Mouse (Mus musculus) neural tube, embryonic 12.5 days (tissue): ENCODE measurements around the gene Fcer2a. TPM values are rescaled to one million over a fixed set of nuclear protein-coding genes. Genes with fewer than 3 reads are reported as not detected.

Experiments
- ATAC-seq: fragments of 200-750 bp; cut with Nextera tagmentation; 2 replicates; pipeline ENCODE4 v1.8.0; 2017; ENCODE audit warnings: low read depth, mild to moderate bottlenecking, moderate TSS enrichment, moderate library complexity; ENCODE audit not compliant: low FRiP score
- H3K27ac ChIP-seq: fragments of 300-500 bp; sonication (generic); 2 replicates; pipeline ENCODE4 v1.5.1; 2016
- H3K27me3 ChIP-seq: fragments of 300-500 bp; sonication (generic); replicated peaks from 2 replicates; pipeline ENCODE4 v1.6.1; 2016; ENCODE audit warnings: mild to moderate bottlenecking
- H3K36me3 ChIP-seq: fragments of 300-500 bp; sonication (generic); 2 replicates; pipeline ENCODE4 v1.6.1; 2016; ENCODE audit warnings: mild to moderate bottlenecking
- H3K4me1 ChIP-seq: fragments of 300-500 bp; sonication (generic); 2 replicates; pipeline ENCODE4 v1.6.1; 2016
- H3K4me2 ChIP-seq: fragments of 300-500 bp; sonication (generic); replicated peaks from 2 replicates; pipeline ENCODE4 v1.6.1; 2016; ENCODE audit warnings: mild to moderate bottlenecking
- H3K4me3 ChIP-seq: fragments of 300-500 bp; sonication (generic); 2 replicates; pipeline ENCODE4 v1.5.1; 2016
- H3K9ac ChIP-seq: fragments of 300-500 bp; sonication (generic); 2 replicates; pipeline ENCODE4 v1.6.1; 2016; ENCODE audit warnings: mild to moderate bottlenecking
- H3K9me3 ChIP-seq: fragments of 300-500 bp; sonication (generic); 2 replicates; pipeline ENCODE4 v1.6.1; 2016; ENCODE audit warnings: mild to moderate bottlenecking
- WGBS: fragments of 180-500 bp; shearing (Covaris S2); methylation state at CpG from one replicate; pipeline ENCODE4 v1.1.7; 2016; 5-methylcytosine and 5-hydroxymethylcytosine counted together
- polyA plus RNA-seq: library from polyadenylated mRNA; unstranded; fragments of >200 nt; fragmentation: Nextera tagmentation; extraction: Ambion mirVana; gene quantifications from 2 replicates; pipeline ENCODE4 v1.2.1, GENCODE M21; 2016

The Fcer2a gene
- polyA plus RNA-seq, 1 experiment from 2014 or later: 0.30 TPM

DNA sequence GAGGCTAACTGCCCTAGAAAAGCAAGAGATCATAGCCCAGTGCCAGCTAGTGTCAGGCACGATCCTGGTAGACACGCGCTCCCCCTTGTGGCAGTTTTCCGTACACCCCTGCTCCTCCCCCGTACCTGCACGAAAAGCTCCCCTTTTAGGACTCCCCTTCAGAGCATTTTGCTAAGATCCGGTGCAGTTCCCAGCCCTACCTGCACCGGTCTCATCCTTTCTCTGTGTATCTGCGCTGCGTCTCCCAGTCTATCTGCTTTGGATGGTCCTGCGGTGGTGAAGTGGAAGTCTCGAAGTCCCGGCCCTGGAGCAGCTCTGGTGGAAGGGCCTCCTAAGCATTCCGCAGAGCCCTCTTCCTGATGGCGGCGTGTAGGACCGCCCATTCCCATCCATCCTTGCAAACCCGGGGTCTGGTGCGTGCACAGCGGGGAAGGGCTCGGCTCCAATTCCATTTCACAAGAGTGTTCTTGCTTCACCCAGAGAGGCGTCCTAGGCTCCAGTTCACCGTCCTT, 21.9 kb downstream of the Fcer2a start, which contains the start of gene Fcor:
Gene Fcor (minus strand): TSS at position 383 of the 512 bp plus-strand sequence.
- Histone ChIP-seq H3K27ac (0 out of 2 replicates have a peak within 1 kb of the TSS, but pooled peaks have one; percentile 6), H3K4me1 (no peaks in the 10 kb centered on the region), H3K27me3 (no peaks in the 10 kb centered on the region), H3K4me3 (peak within 1 kb of the TSS; percentile 43), H3K9ac (peak within 1 kb of the TSS; percentile 59), H3K9me3 (no peaks in the 10 kb centered on the region), H3K36me3 (no peaks in the 10 kb centered on the region), H3K4me2 (peak within 1 kb of the TSS; percentile 62)
- under 1% methylated on average over 23 of the region's 23 CpGs for WGBS
- peak; percentile 80 for ATAC-seq

DNA sequence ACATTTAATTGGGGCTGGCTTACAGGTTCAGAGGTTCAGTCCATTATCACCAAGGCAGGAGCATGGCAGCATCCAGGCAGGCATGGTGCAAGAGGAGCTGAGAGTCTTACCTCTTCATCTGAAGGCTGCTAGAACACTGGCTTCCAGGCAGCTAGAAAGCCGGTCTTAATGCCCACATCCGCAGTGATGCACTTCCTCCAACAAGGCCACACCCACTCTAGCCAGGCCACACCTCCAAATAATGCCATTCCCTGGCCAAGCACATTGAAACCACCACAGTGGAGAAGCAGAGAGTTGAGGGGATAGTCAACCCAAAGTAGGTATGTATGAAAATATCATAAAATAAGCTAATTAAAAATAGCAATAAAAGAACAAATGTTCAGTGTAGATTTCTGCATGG, 23.6 kb downstream of the Fcer2a start:
- 86% methylated on average over 2 of the region's 2 CpGs for WGBS
- no peaks in the 10 kb centered on the region for H3K9me3 ChIP-seq
- H3K4me3 ChIP-seq: no peak overlapping the region
- no peaks in the 10 kb centered on the region for H3K36me3 ChIP-seq
- H3K9ac ChIP-seq: no peak overlapping the region
- no peak overlapping the region for H3K4me2 ChIP-seq
- no peaks in the 10 kb centered on the region for H3K27me3 ChIP-seq
- ATAC-seq: no peak
- H3K4me1 ChIP-seq: no peaks in the 10 kb centered on the region
- no peak overlapping the region for H3K27ac ChIP-seq

DNA sequence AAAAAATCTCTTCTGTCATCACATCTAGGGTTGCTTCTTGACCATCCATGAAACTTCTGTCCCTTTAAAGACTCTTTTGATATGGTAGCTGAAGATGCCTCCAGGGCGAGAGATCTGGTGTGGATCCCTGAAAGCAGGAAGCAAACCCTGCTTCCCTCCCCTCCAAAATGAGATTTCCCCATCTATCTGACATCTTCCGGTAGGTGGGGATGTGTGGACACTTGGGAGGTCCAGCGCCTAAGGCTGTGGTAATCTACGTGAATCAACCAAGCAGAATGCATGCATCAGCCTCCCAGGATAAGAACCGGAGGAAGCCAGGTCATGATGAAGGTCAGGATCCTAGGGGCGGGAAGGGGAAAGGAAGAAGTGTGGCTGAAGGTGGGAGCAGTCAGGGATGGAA, 28.5 kb downstream of the Fcer2a start, which contains the start of gene Mcemp1:
Gene Mcemp1 (plus strand): TSS at position 248 of the 400 bp plus-strand sequence.
- no peaks in the 10 kb centered on the region for H3K9me3 ChIP-seq
- WGBS: 85% methylated on average over 6 of the region's 6 CpGs
- no peak within 1 kb of the TSS for H3K4me3 ChIP-seq
- no peak for ATAC-seq
- no peaks in the 10 kb centered on the region for H3K36me3 ChIP-seq
- H3K27ac ChIP-seq: no peak within 1 kb of the TSS
- H3K4me2 ChIP-seq: no peak within 1 kb of the TSS
- no peaks in the 10 kb centered on the region for H3K27me3 ChIP-seq
- no peaks in the 10 kb centered on the region for H3K4me1 ChIP-seq
- no peak within 1 kb of the TSS for H3K9ac ChIP-seq

DNA sequence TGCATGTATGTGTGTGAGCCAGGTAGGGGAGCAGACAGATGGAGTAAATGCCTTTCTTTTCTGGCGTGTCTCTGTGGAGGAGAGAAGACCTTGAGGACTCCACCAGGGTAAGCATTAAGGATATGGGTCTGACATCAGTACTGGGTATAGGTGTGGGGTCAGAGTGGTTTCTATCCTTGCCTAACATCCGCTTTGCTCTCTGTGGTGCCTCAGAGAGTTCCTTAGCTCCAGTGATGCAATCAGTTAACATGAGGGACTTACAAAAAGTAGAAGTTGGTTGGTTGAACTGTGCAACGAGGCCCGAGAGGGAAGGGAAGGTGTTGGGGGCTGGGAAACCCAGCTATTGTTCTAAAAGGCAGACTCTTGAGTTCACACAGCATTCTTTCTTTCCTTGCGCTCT, 29.6 kb downstream of the Fcer2a start:
- no peaks in the 10 kb centered on the region for H3K27me3 ChIP-seq
- ATAC-seq: no peak
- no peak overlapping the region for H3K4me2 ChIP-seq
- 69% methylated on average over 5 of the region's 5 CpGs for WGBS
- no peak overlapping the region for H3K27ac ChIP-seq
- H3K4me3 ChIP-seq: no peak overlapping the region
- H3K4me1 ChIP-seq: no peaks in the 10 kb centered on the region
- no peak overlapping the region for H3K9ac ChIP-seq
- no peaks in the 10 kb centered on the region for H3K36me3 ChIP-seq
- H3K9me3 ChIP-seq: no peaks in the 10 kb centered on the region

DNA sequence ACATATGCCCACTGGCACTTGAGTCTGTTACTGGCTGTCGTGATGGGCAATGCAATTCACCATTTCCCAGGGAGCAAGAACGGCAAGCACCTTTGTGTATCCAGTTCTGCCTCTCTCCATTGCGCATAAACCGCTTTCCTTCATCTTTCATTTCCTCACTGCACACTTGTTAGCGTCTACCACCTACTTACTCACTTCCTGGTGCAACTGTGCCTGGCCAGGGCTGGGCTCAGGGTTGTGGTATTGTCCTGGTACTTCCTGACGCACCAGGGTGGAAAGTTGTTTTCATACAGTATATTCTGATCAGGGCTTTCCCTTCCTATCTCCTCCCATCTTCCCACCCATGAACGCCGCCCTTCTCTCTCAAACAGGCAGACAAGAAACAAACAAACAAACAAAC, 33.1 kb downstream of the Fcer2a start:
- Histone ChIP-seq H3K4me3 (no peak overlapping the region), H3K36me3 (no peaks in the 10 kb centered on the region), H3K4me2 (no peak overlapping the region), H3K27ac (no peak overlapping the region), H3K9ac (no peak overlapping the region), H3K4me1 (peaks cover 6% of the 10 kb centered on the region), H3K9me3 (no peaks in the 10 kb centered on the region), H3K27me3 (no peaks in the 10 kb centered on the region)
- ATAC-seq: no peak
- WGBS: 81% methylated on average over 8 of the region's 8 CpGs

DNA sequence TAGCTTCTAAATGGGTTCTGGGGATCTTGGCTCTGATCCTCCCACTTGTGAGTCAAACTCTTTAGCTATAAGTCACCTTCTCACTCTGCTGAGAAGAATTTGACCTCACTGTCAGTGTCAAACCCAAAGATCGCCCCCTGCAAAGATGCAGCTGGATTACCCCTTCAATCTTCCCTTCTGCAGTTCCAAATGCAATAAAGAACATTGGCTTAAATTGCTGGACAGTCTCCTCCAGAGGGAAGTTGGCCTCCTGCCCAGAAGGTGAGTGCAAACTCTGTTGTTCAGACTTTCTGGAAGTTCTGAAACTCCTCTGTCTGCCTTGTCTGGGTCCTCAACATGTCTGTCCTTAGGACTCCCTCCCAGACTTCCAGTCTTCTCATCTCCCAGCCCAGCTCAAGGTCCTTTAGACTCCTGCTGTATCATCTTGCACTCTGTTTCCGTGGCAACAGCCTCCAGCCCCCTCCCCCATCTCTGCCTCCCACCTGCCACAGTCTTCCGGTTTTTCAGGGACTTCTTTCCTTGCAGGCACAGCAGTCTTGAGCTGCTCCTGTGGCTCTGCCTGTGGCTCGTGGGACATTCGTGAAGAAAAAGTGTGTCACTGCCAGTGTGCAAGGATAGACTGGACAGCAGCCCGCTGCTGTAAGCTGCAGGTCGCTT, 37.1 kb downstream of the Fcer2a start:
- H3K4me2 ChIP-seq: peak overlapping the region; percentile 16
- WGBS: 22% methylated on average over 7 of the region's 7 CpGs
- ATAC-seq: peak; percentile 45; the same call in 1 of the 2 replicates
- no peak overlapping the region for H3K4me3 ChIP-seq
- no peaks in the 10 kb centered on the region for H3K27me3 ChIP-seq
- no peaks in the 10 kb centered on the region for H3K9me3 ChIP-seq
- H3K4me1 ChIP-seq: peaks cover 6% of the 10 kb centered on the region
- 0 out of 2 replicates have a peak overlapping the region, but pooled peaks have one; percentile 13 for H3K9ac ChIP-seq
- H3K27ac ChIP-seq: no peak overlapping the region
- H3K36me3 ChIP-seq: no peaks in the 10 kb centered on the region

DNA sequence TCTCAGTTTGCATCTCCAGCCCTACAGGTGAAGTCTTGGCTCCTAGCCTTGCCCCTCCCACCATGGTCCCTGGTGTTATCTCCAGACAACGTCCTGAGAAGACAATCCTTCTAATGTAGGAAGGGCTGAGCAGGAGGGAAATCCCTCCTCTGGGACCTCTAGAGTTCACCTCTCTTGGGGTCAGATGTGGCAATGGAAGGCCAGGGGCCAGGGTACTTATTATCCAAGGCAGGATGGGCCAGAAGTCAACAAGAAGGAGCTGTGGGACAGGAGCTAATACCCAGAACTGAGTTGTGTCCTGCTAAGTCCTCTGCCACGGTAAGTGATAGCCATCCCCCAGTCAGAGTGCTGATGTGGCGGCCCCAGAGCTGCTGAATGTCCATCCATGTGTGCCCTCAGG, 38.4 kb downstream of the Fcer2a start, which contains the start of gene Retn:
Gene Retn (plus strand): TSS at position 245 of the 400 bp plus-strand sequence.
- no peak for ATAC-seq
- Histone ChIP-seq H3K4me2 (no peak within 1 kb of the TSS), H3K27ac (no peak within 1 kb of the TSS), H3K4me1 (peaks cover 6% of the 10 kb centered on the region), H3K9me3 (no peaks in the 10 kb centered on the region), H3K36me3 (no peaks in the 10 kb centered on the region), H3K4me3 (no peak within 1 kb of the TSS), H3K27me3 (no peaks in the 10 kb centered on the region), H3K9ac (no peak within 1 kb of the TSS)
- WGBS: 71% methylated on average over 3 of the region's 3 CpGs

DNA sequence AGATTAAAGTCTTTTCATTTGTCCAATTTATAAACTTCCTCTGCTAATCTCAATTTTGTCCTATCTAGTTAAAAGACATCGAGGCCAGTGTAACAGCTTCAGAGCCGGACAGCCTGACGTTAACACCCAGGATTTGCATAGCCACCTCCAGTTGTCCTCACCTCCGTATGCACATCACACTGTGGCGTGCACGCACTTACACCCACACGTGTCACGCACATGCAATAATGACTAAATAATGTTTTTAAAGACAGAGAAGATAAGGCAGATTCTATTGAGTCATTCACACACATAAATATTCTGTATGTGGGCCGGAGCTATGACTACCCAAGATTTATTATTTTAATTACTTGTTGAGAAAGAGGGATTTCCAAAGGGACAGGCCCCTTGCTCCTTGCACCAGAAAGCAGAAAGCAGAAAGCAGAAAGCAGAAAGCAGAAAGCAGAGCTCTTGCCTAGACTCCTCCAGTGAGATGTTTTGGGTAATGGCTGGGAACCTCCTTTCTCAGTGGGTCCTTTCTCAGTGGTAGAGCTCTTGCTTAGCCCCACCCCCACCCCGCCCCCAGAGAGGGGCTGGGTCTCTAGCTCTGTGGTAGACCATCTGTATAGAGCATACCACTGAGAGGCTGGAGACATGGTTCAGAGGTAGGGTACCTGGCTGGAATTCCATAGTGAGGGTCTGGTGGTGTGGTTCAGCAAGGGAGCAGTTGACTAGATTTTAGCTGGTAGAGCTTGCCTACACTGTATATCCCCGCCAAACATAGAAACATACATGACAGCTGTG, 39.1 kb downstream of the Fcer2a start:
- Histone ChIP-seq H3K4me3 (no peak overlapping the region), H3K4me2 (no peak overlapping the region), H3K27me3 (no peaks in the 10 kb centered on the region), H3K36me3 (no peaks in the 10 kb centered on the region), H3K9ac (no peak overlapping the region), H3K9me3 (no peaks in the 10 kb centered on the region), H3K27ac (no peak overlapping the region), H3K4me1 (peaks cover 6% of the 10 kb centered on the region)
- 72% methylated on average over 11 of the region's 11 CpGs for WGBS
- ATAC-seq: no peak

DNA sequence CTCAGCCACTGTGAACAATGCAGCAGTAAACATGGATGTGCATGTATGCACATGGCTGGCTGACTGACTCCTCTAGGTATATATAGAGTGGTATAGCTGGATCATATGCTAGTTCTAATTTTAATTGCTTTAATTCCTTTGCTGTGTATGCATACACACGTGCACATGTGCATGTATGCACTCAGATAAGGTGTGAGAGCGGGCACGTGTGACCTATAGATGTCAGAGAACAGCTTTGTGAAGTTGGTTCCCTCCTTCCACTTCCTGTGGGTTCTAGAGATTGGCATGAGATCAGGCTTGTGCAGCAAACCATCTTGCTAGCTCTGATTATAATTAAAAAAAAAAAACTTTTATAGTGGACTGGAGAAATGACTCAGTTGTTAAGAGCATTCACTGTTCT, 41.1 kb downstream of the Fcer2a start:
- H3K36me3 ChIP-seq: no peaks in the 10 kb centered on the region
- H3K9me3 ChIP-seq: no peaks in the 10 kb centered on the region
- WGBS: 68% methylated on average over 3 of the region's 3 CpGs

DNA sequence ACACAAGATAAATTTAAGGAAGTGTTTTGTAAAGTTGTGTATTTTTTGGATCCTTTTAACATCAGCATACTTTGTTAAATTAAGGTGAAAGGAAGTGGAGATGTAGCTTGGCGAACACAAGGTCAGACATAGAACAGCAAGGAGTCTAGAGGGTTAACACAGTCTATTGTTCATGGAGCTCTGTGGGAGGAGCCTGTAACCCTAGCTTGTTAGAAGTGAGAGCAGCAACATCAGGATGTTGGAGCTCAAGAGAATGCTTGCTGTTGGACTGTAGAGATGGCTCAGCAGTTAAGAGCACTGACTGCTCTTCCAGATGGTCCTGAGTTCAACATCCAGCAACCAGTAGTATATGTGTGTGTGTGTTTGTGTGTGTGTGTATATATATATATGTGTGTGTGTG, 45.0 kb downstream of the Fcer2a start:
- no peak for ATAC-seq
- Histone ChIP-seq H3K4me1 (no peaks in the 10 kb centered on the region), H3K9me3 (no peaks in the 10 kb centered on the region), H3K27me3 (0 out of 2 replicates have a peak, but pooled peaks cover 2% of the 10 kb centered on the region), H3K4me3 (no peak overlapping the region), H3K27ac (no peak overlapping the region), H3K4me2 (no peak overlapping the region), H3K36me3 (no peaks in the 10 kb centered on the region), H3K9ac (no peak overlapping the region)
- 36% methylated on average over 1 of the region's 1 CpGs for WGBS

More for the DNA sequence above, 41.1 kb downstream of the Fcer2a start:
- Histone ChIP-seq H3K27me3 (no peaks in the 10 kb centered on the region), H3K27ac (no peak overlapping the region), H3K9ac (no peak overlapping the region), H3K4me2 (no peak overlapping the region), H3K4me3 (no peak overlapping the region), H3K4me1 (peaks cover 6% of the 10 kb centered on the region)
- ATAC-seq: no peak

DNA sequence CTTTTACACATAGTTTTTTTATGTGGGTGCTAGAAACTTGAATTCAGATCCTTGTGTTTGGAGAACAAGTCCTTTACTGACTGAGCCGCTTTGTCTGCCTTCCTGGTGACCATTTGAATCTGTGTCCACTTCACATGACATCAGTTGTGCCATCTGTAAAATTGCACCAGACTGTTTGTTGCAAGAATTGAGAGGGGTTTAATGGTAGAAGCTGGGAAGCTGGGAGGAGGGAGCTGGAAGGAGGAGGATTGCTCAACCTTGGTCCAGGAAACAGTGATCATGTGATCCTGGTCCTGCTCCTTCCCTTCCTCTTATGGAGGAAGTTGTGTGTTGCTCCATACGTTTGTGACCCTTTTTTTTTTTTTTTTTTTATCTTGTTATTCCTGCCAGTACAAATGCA, 45.7 kb downstream of the Fcer2a start:
- Histone ChIP-seq H3K27ac (no peak overlapping the region), H3K9me3 (no peaks in the 10 kb centered on the region), H3K9ac (no peak overlapping the region), H3K36me3 (no peaks in the 10 kb centered on the region), H3K4me1 (no peaks in the 10 kb centered on the region), H3K4me3 (no peak overlapping the region), H3K4me2 (no peak overlapping the region), H3K27me3 (0 out of 2 replicates have a peak, but pooled peaks cover 2% of the 10 kb centered on the region)
- WGBS: 70% methylated on average over 2 of the region's 2 CpGs
- no peak for ATAC-seq

DNA sequence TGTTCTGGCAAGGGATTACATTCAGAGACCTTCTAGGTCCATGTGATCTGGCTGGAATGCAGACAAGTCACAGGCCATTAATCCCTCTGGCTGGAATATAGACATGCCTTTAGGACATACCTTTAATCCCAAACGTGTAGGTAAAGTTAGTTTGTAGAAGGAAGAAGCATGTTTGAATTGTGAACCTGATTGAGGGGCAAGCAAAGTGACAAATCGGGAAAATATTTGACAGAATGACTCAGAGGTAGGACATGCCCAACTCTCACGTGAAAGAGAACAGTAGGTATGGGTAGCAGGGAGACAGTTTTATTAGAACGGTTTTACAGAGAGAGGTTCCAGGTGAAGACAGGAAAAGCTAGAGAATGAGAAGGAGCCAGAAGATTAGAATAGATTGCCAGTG, 46.4 kb downstream of the Fcer2a start:
- Histone ChIP-seq H3K36me3 (no peaks in the 10 kb centered on the region), H3K9me3 (no peaks in the 10 kb centered on the region), H3K4me1 (no peaks in the 10 kb centered on the region), H3K27ac (no peak overlapping the region), H3K4me3 (no peak overlapping the region), H3K4me2 (no peak overlapping the region), H3K27me3 (0 out of 2 replicates have a peak, but pooled peaks cover 2% of the 10 kb centered on the region), H3K9ac (no peak overlapping the region)
- 85% methylated on average over 4 of the region's 4 CpGs for WGBS
- ATAC-seq: no peak
